24 mouse cellular contexts compared by ENCODE assay signal in genomic region chr1:134721486-134721885, GRCm38 (mm10).
"Had no signal": no experiment of that assay in that cellular context is flagged by ENCODE, and none has a peak within 500 bp of the region (broad histone marks: within the 10 kb centered on the region; RNA-seq: fewer than 3 reads in every experiment).

No protein-coding gene starts in this region.

- H3K4me3 ChIP-seq: embryonic facial prominence, embryonic 10.5 days; embryonic facial prominence, embryonic 12.5 days; embryonic facial prominence, embryonic 13.5 days; embryonic facial prominence, embryonic 15.5 days; erythroblast, embryonic 14.5 days; forebrain, embryonic 10.5 days; forebrain, embryonic 12.5 days; forebrain, embryonic 13.5 days; forebrain, embryonic 15.5 days; gastrocnemius, adult 2 months; heart, adult 2 months; heart, embryonic 10.5 days; heart, embryonic 12.5 days had no signal

- DNase-seq: cerebellum, postnatal 36 days; embryo, embryonic 11 days; forebrain, postnatal 0 days; gastrocnemius, adult 2 months; gastrocnemius, postnatal 10 days; gastrocnemius, postnatal 14 days; gastrocnemius, postnatal 25 days; gastrocnemius, postnatal 36 days; heart, adult 11 months; heart, adult 18-20 months; heart, adult 2 months had no signal

- H3K27ac ChIP-seq: embryonic facial prominence, embryonic 10.5 days; embryonic facial prominence, embryonic 12.5 days; embryonic facial prominence, embryonic 13.5 days; embryonic facial prominence, embryonic 15.5 days; forebrain, embryonic 10.5 days; forebrain, embryonic 12.5 days; forebrain, embryonic 13.5 days; forebrain, embryonic 15.5 days; gastrocnemius, adult 2 months; heart, adult 2 months; heart, embryonic 10.5 days had no signal

- H3K4me1 ChIP-seq: embryonic facial prominence, embryonic 12.5 days had no signal

- H3K27me3 ChIP-seq: embryonic facial prominence, embryonic 12.5 days; embryonic facial prominence, embryonic 13.5 days; embryonic facial prominence, embryonic 15.5 days; forebrain, embryonic 13.5 days; forebrain, embryonic 15.5 days had no signal

- ATAC-seq: forebrain, embryonic 13.5 days; forebrain, embryonic 14.5 days; forebrain, embryonic 15.5 days; forebrain, embryonic 16.5 days; forebrain, postnatal 0 days had no signal
